Mouse (Mus musculus) hindbrain, postnatal 0 days (tissue): ENCODE results near the gene Hoxb7. TPM values are rescaled to one million over a fixed set of nuclear protein-coding genes. Genes with fewer than 3 reads are reported as not detected.

ENCODE experiments used
- ATAC-seq: fragments of 200-750 bp; cut with Nextera tagmentation; 2 replicates; pipeline ENCODE4 v1.8.0; 2017; ENCODE audit warnings: mild to moderate bottlenecking, moderate TSS enrichment, moderate library complexity
- DNase-seq: peaks from one replicate; pipeline ENCODE4 v3.0.0-alpha.2; 2015; ENCODE audit warnings: low spot score
- H3K27ac ChIP-seq: fragments of 300-500 bp; sonication (generic); 2 replicates; pipeline ENCODE4 v1.5.1; 2014; ENCODE audit warnings: mild to moderate bottlenecking
- H3K27me3 ChIP-seq: fragments of 300-500 bp; sonication (generic); 2 replicates; pipeline ENCODE4 v1.6.1; 2014; ENCODE audit warnings: low read length, mixed read lengths; ENCODE audit not compliant: insufficient read depth
- H3K36me3 ChIP-seq: fragments of 300-500 bp; sonication (generic); 2 replicates; pipeline ENCODE4 v1.6.1; 2014; ENCODE audit warnings: low read length, mixed read lengths; ENCODE audit not compliant: insufficient read depth
- H3K4me1 ChIP-seq: fragments of 300-500 bp; sonication (generic); 2 replicates; pipeline ENCODE4 v1.6.1; 2014; ENCODE audit warnings: antibody characterized with exemption, low read length, mixed read lengths; ENCODE audit not compliant: insufficient read depth
- H3K4me2 ChIP-seq: fragments of 300-500 bp; sonication (generic); 2 replicates; pipeline ENCODE4 v1.6.1; 2014; ENCODE audit warnings: low read depth, mild to moderate bottlenecking, low read length, moderate library complexity, mixed read lengths
- H3K4me3 ChIP-seq: fragments of 300-500 bp; sonication (generic); 2 replicates; pipeline ENCODE4 v1.5.1; 2014; ENCODE audit warnings: low read length
- H3K9ac ChIP-seq: fragments of 300-500 bp; sonication (generic); replicated peaks from 2 replicates; pipeline ENCODE4 v1.6.1; 2014; ENCODE audit warnings: mild to moderate bottlenecking, low read length, moderate library complexity, mixed read lengths
- H3K9me3 ChIP-seq: fragments of 300-500 bp; sonication (generic); 2 replicates; pipeline ENCODE4 v1.6.1; 2016; ENCODE audit warnings: low read length, mixed read lengths
- CTCF ChIP-seq: IDR thresholded peaks from 2 replicates; pipeline ENCODE4 v1.5.1; 2016; ENCODE audit warnings: antibody characterized with exemption, control low read depth, low read depth
- WGBS: fragments of 180-500 bp; shearing (Covaris S2); extraction: QIAGEN DNeasy Blood & Tissue Kit; methylation state at CpG from one replicate; pipeline ENCODE4 v1.1.7; 2014; 5-methylcytosine and 5-hydroxymethylcytosine counted together
- polyA plus RNA-seq: library from polyadenylated mRNA; unstranded; fragments of >200 nt; fragmentation: Nextera tagmentation; extraction: Ambion mirVana; gene quantifications from 2 replicates; pipeline ENCODE4 v1.2.1, GENCODE M21; 2015
- total RNA-seq: library from RNA; depleted of rRNA; stranded (reverse); fragments of >200 nt; gene quantifications from 2 replicates; pipeline ENCODE4 v1.2.3, GENCODE M21; 2014

Gene Hoxb7
- total and polyA plus RNA-seq, 2 experiments from 2014 or later, result 10.1 to 11.0 TPM

- H3K27me3 ChIP-seq, result peaks cover 72% of the 10 kb centered on the region
- WGBS, result 4% methylated on average over 10 of the region's 10 CpGs
- H3K9ac ChIP-seq, result no peak overlapping the region
- no peaks in the 10 kb centered on the region for H3K4me1 ChIP-seq
- 0 out of 2 replicates have a peak overlapping the region, but pooled peaks have one; percentile 37 for H3K27ac ChIP-seq
- H3K4me2 ChIP-seq, result peak overlapping the region; percentile 30
- no peaks in the 10 kb centered on the region for H3K36me3 ChIP-seq
- no peak for ATAC-seq
- peak overlapping the region; percentile 31 for H3K4me3 ChIP-seq
- TF ChIP-seq CTCF, result no peak
- no peaks in the 10 kb centered on the region for H3K9me3 ChIP-seq
- no peak for DNase-seq
Measured at GRCm38 (mm10) chr11:96301064-96301431, 14.6 kb downstream of the Hoxb7 start.

GRCm38 (mm10) chr11:96301837-96302236, 15.4 kb downstream of the Hoxb7 start:
- peak; percentile 58 for DNase-seq
- Histone ChIP-seq H3K36me3 (no peaks in the 10 kb centered on the region), H3K9me3 (no peaks in the 10 kb centered on the region), H3K9ac (no peak overlapping the region), H3K27ac (peak overlapping the region; percentile 7; the same call in 1 of the 2 replicates), H3K4me2 (peak overlapping the region; percentile 30), H3K4me3 (peak overlapping the region; percentile 11), H3K27me3 (peaks cover 72% of the 10 kb centered on the region), H3K4me1 (no peaks in the 10 kb centered on the region)
- under 1% methylated on average over 15 of the region's 15 CpGs for WGBS
- 0 out of 2 replicates have a peak, but pooled peaks have one; percentile 58 for ATAC-seq
- TF ChIP-seq CTCF, result no peak

- Histone ChIP-seq H3K4me2 (peak overlapping the region; percentile 30), H3K9ac (no peak overlapping the region), H3K27me3 (peaks cover 74% of the 10 kb centered on the region), H3K36me3 (no peaks in the 10 kb centered on the region), H3K4me3 (peak overlapping the region; percentile 4; the same call in 1 of the 2 replicates), H3K4me1 (no peaks in the 10 kb centered on the region), H3K27ac (peak overlapping the region; percentile 7; the same call in 1 of the 2 replicates), H3K9me3 (no peaks in the 10 kb centered on the region)
- 5% methylated on average over 23 of the region's 23 CpGs for WGBS
- no peak for ATAC-seq
- DNase-seq, result no peak
- TF ChIP-seq CTCF, result no peak
Measured at GRCm38 (mm10) chr11:96302381-96303150, 16.1 kb downstream of the Hoxb7 start.

GRCm38 (mm10) chr11:96303151-96304099, 17.0 kb downstream of the Hoxb7 start, which contains the start of gene Hoxb5:
Hoxb5 (plus strand) TSS chr11:96303336.
- peak within 1 kb of the TSS; percentile 53 for H3K9ac ChIP-seq
- TF ChIP-seq CTCF, result peak; percentile 88

GRCm38 (mm10) chr11:96304381-96305195, 18.2 kb downstream of the Hoxb7 start:
- 3% methylated on average over 38 of the region's 38 CpGs for WGBS
- Histone ChIP-seq H3K27ac (peak overlapping the region; percentile 69), H3K36me3 (no peaks in the 10 kb centered on the region), H3K9me3 (no peaks in the 10 kb centered on the region), H3K9ac (peak overlapping the region; percentile 53), H3K4me2 (peak overlapping the region; percentile 30), H3K4me1 (no peaks in the 10 kb centered on the region), H3K4me3 (peak overlapping the region; percentile 30), H3K27me3 (peaks cover 83% of the 10 kb centered on the region)
- DNase-seq (no peak), ATAC-seq (no peak)
- TF ChIP-seq CTCF, result no peak

More at GRCm38 (mm10) chr11:96303151-96304099, 17.0 kb downstream of the Hoxb7 start, which contains the start of gene Hoxb5:
- Histone ChIP-seq H3K4me3 (peak within 1 kb of the TSS; percentile 30), H3K9me3 (no peaks in the 10 kb centered on the region), H3K36me3 (no peaks in the 10 kb centered on the region), H3K27ac (peak within 1 kb of the TSS; percentile 69), H3K4me2 (peak within 1 kb of the TSS; percentile 30), H3K27me3 (peaks cover 75% of the 10 kb centered on the region), H3K4me1 (no peaks in the 10 kb centered on the region)
- DNase-seq, result peak; percentile 83
- 1% methylated on average over 69 of the region's 69 CpGs for WGBS
- ATAC-seq, result peak; percentile 49; the same call in 1 of the 2 replicates
